Mouse (Mus musculus): ENCODE measurements around the gene Ppp2r5b.
A peak's percentile ranks its signal among the peaks of the same experiment; 100 is the strongest.

The Ppp2r5b gene

GRCm38 (mm10) chr19:6236053-6236441 is 375 bp upstream of the Ppp2r5b start:
- peak; percentile 99 for DNase-seq (ENCODE audit: low read depth, low spot score)

- no peak for DNase-seq (ENCODE audit: low read depth, low spot score)
Measured at GRCm38 (mm10) chr19:6234337-6235083, 1.2 kb downstream of the Ppp2r5b start.

- DNase-seq (ENCODE audit: low read depth, low spot score), result no peak
Measured at GRCm38 (mm10) chr19:6233647-6234046, 2.0 kb downstream of the Ppp2r5b start.

- DNase-seq (ENCODE audit: low read depth, low spot score), result no peak
Measured at GRCm38 (mm10) chr19:6231036-6231435, 4.6 kb downstream of the Ppp2r5b start.

GRCm38 (mm10) chr19:6230411-6230810 is 5.3 kb downstream of the Ppp2r5b start:
- DNase-seq (ENCODE audit: low read depth, low spot score), result peak; percentile 48

GRCm38 (mm10) chr19:6227864-6228263 is 7.8 kb downstream of the Ppp2r5b start:
- no peak for DNase-seq (ENCODE audit: low read depth, low spot score)

- no peak for DNase-seq (ENCODE audit: low read depth, low spot score)
Measured at GRCm38 (mm10) chr19:6226763-6227162, 8.9 kb downstream of the Ppp2r5b start.

GRCm38 (mm10) chr19:6226135-6226534 is 9.5 kb downstream of the Ppp2r5b start, which contains the start of gene Gpha2:
Gpha2 (plus strand) TSS chr19:6226380.
- DNase-seq (ENCODE audit: low read depth, low spot score), result no peak

- peak; percentile 53 for DNase-seq (ENCODE audit: low read depth, low spot score)
Measured at GRCm38 (mm10) chr19:6218606-6219005, 17.1 kb downstream of the Ppp2r5b start.

- DNase-seq (ENCODE audit: low read depth, low spot score), result no peak
Measured at GRCm38 (mm10) chr19:6216046-6216705, 19.5 kb downstream of the Ppp2r5b start.

GRCm38 (mm10) chr19:6206716-6207115 is 29.0 kb downstream of the Ppp2r5b start:
- no peak for DNase-seq (ENCODE audit: low read depth, low spot score)

GRCm38 (mm10) chr19:6204265-6204664 is 31.4 kb downstream of the Ppp2r5b start:
- DNase-seq (ENCODE audit: low read depth, low spot score), result no peak

- no peak for DNase-seq (ENCODE audit: low read depth, low spot score)
Measured at GRCm38 (mm10) chr19:6184131-6184530, 51.5 kb downstream of the Ppp2r5b start, which contains the start of gene Majin. Majin (plus strand) TSS chr19:6184388.

GRCm38 (mm10) chr19:6182534-6182933 is 53.1 kb downstream of the Ppp2r5b start:
- peak; percentile 71 for DNase-seq (ENCODE audit: low read depth, low spot score)

GRCm38 (mm10) chr19:6181629-6182028 is 54.0 kb downstream of the Ppp2r5b start:
- no peak for DNase-seq (ENCODE audit: low read depth, low spot score)

- DNase-seq (ENCODE audit: low read depth, low spot score), result no peak
Measured at GRCm38 (mm10) chr19:6178775-6179174, 56.9 kb downstream of the Ppp2r5b start.
